Mouse (Mus musculus): Measurements from ENCODE around the gene Nadk. TPM values are rescaled to one million over a fixed set of nuclear protein-coding genes. Genes with fewer than 3 reads are reported as not detected.

The Nadk gene
- total and polyA plus RNA-seq, 3 experiments: 28.4 to 42.0 (median 33.2) TPM

DNA sequence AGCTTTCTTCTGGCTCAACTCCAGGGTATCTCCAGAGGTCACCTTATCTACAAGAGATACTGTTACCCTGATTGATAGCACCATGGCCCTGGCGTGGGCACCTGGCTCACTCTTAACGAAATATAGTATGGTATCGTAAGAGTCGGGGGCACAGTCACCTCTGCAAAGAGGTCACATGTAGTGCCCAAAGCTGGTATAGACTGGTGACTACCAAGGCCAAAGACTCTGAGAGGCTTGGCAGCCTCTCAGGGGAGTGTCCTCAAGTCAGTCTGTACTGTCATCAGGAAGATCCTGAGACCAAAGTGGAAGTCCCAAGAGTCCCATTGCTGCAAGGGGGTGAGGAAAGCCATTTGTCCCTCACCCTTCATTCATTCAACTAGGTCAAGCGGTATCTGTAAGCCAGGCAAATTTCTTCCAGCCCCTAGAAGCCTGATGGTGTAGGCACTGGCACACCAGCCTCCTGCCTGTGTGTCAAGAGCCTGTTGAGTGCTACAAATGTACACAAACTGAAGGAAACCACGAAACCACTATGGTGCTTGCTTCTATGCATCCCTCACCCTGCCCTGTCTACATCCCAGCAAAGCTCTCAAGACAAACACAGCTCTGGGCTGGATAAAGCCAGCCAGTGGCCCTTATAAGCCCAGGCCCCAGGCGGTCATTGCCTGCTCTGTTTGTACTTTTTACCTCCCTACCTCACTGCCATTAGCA is 29.0 kb downstream of the Nadk start:
- Histone ChIP-seq H3K79me2 (replicated peaks; ENCODE audit: control insufficient read depth, insufficient read depth, low read length) (no peaks in the 10 kb centered on the region), H3K9ac (ENCODE audit: low read depth, low read length) (no peak overlapping the region), H3K27me3 (ENCODE audit: control insufficient read depth, insufficient read depth, low read length) (no peaks in the 10 kb centered on the region), H3K4me3 (no peak overlapping the region), H3K27ac (no peak overlapping the region), H3K4me1 (ENCODE audit: control insufficient read depth, insufficient read depth, low read length) (no peaks in the 10 kb centered on the region), H3K36me3 (ENCODE audit: control insufficient read depth, insufficient read depth, low read length) (no peaks in the 10 kb centered on the region)
- intact Hi-C loops (cut with DNase I): no loop called here
- no peak for DNase-seq
- 70% methylated on average over 7 of the region's 7 CpGs for WGBS
- TF ChIP-seq CTCF (IDR thresholded peaks at IDR 0.05) (no peak), EP300 (IDR thresholded peaks at IDR 0.05; ENCODE audit: insufficient read depth, low read depth, low read length) (no peak), POLR2A (IDR thresholded peaks at IDR 0.05; ENCODE audit: insufficient read depth, low read depth, low read length) (no peak)

- Histone ChIP-seq H3K27ac (no peak overlapping the region), H3K9ac (ENCODE audit: low read depth, low read length) (no peak overlapping the region), H3K4me3 (no peak overlapping the region), H3K27me3 (ENCODE audit: control insufficient read depth, insufficient read depth, low read length) (no peaks in the 10 kb centered on the region), H3K79me2 (replicated peaks; ENCODE audit: control insufficient read depth, insufficient read depth, low read length) (no peaks in the 10 kb centered on the region), H3K4me1 (ENCODE audit: control insufficient read depth, insufficient read depth, low read length) (no peaks in the 10 kb centered on the region), H3K36me3 (ENCODE audit: control insufficient read depth, insufficient read depth, low read length) (no peaks in the 10 kb centered on the region)
- intact Hi-C loops (cut with DNase I): no loop called here
- TF ChIP-seq CTCF (IDR thresholded peaks at IDR 0.05) (no peak), POLR2A (IDR thresholded peaks at IDR 0.05; ENCODE audit: insufficient read depth, low read depth, low read length) (no peak), EP300 (IDR thresholded peaks at IDR 0.05; ENCODE audit: insufficient read depth, low read depth, low read length) (no peak)
- DNase-seq: no peak
- 54% methylated on average over 1 of the region's 1 CpGs for WGBS
Measured at GRCm38 (mm10) chr4:155593780-155594179, 31.6 kb downstream of the Nadk start.

DNA sequence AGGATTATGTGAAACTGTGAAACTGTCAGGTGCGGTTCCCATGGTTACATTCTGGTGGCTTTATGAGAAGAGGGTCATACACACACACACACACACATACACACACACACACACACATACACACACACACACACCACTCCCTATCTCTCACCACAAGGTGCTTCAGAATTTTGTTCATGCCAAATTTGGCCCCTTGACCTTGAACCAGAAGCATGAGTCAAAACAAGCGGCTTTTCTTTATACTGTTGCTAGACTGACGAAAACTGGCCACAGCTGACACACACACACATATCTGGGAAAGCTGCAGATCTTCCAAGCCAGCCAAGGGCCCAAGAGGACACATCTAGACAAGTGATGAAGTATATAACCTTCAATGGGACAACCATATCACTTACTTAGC is 33.6 kb downstream of the Nadk start:
- H3K27me3 ChIP-seq (ENCODE audit: control insufficient read depth, insufficient read depth, low read length): no peaks in the 10 kb centered on the region
- H3K4me1 ChIP-seq (ENCODE audit: control insufficient read depth, insufficient read depth, low read length): no peaks in the 10 kb centered on the region
- intact Hi-C loops (cut with DNase I): no loop called here
- no peak overlapping the region for H3K9ac ChIP-seq (ENCODE audit: low read depth, low read length)
- H3K36me3 ChIP-seq (ENCODE audit: control insufficient read depth, insufficient read depth, low read length): no peaks in the 10 kb centered on the region
- H3K79me2 ChIP-seq (replicated peaks; ENCODE audit: control insufficient read depth, insufficient read depth, low read length): no peaks in the 10 kb centered on the region
- no peak overlapping the region for H3K27ac ChIP-seq
- no peak for TF ChIP-seq CTCF (IDR thresholded peaks at IDR 0.05)
- TF ChIP-seq EP300 (IDR thresholded peaks at IDR 0.05; ENCODE audit: insufficient read depth, low read depth, low read length): no peak
- TF ChIP-seq POLR2A (IDR thresholded peaks at IDR 0.05; ENCODE audit: insufficient read depth, low read depth, low read length): no peak
- WGBS: 70% methylated on average over 3 of the region's 3 CpGs
- DNase-seq: no peak
- no peak overlapping the region for H3K4me3 ChIP-seq

DNA sequence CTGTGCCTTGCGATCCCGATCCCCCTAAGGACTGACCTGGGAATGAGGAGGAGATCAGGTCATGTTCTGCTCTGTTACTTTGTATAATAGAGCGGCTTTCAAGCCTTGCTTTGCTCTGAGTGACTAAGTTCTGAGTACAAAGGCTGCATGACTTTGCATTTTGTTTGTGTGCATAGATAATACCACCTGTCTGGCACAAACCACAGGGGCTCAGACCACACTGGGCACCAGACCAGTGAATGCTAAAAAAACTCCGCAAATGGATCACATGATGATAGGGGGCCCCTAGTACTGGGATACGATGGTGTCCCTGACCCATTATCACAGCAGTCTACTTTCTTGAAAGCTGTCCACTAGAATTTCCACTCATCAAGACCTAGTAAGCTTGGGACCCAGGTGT is 34.4 kb downstream of the Nadk start:
- Histone ChIP-seq H3K79me2 (replicated peaks; ENCODE audit: control insufficient read depth, insufficient read depth, low read length) (no peaks in the 10 kb centered on the region), H3K36me3 (ENCODE audit: control insufficient read depth, insufficient read depth, low read length) (no peaks in the 10 kb centered on the region), H3K4me1 (ENCODE audit: control insufficient read depth, insufficient read depth, low read length) (no peaks in the 10 kb centered on the region), H3K27ac (no peak overlapping the region), H3K4me3 (no peak overlapping the region), H3K27me3 (ENCODE audit: control insufficient read depth, insufficient read depth, low read length) (no peaks in the 10 kb centered on the region), H3K9ac (ENCODE audit: low read depth, low read length) (no peak overlapping the region)
- no peak for TF ChIP-seq POLR2A (IDR thresholded peaks at IDR 0.05; ENCODE audit: insufficient read depth, low read depth, low read length)
- no peak for TF ChIP-seq EP300 (IDR thresholded peaks at IDR 0.05; ENCODE audit: insufficient read depth, low read depth, low read length)
- TF ChIP-seq CTCF (IDR thresholded peaks at IDR 0.05): no peak
- WGBS: 76% methylated on average over 5 of the region's 5 CpGs
- no peak for DNase-seq
- intact Hi-C loops (cut with DNase I): no loop called here

DNA sequence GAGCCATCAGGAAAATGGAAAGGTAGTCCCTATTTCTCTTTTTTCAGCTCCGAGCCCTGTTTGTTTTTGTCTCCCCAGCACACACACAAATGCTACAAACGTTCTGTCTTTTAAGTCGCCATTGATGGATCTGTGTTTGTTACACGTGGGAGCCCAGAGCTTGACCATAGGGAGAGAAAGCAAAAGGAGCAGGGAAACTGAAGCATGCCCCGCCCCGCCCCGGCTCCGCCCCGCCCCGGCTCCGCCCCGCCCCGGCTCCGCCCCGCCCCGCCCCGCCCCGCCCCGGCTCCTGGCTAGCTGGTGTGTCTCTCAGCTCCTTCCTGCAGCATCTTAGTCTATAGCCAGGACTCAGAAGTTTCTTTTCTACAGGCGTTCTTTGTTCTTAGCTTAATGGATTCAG is 36.4 kb downstream of the Nadk start:
- no peak for DNase-seq
- H3K4me1 ChIP-seq (ENCODE audit: control insufficient read depth, insufficient read depth, low read length): no peaks in the 10 kb centered on the region
- no peak overlapping the region for H3K9ac ChIP-seq (ENCODE audit: low read depth, low read length)
- H3K36me3 ChIP-seq (ENCODE audit: control insufficient read depth, insufficient read depth, low read length): peaks cover 3% of the 10 kb centered on the region; the same call in 1 of the 2 replicates
- H3K79me2 ChIP-seq (replicated peaks; ENCODE audit: control insufficient read depth, insufficient read depth, low read length): no peaks in the 10 kb centered on the region
- no peak overlapping the region for H3K27ac ChIP-seq
- intact Hi-C loops (cut with DNase I): no loop called here
- TF ChIP-seq CTCF (IDR thresholded peaks at IDR 0.05) (no peak), EP300 (IDR thresholded peaks at IDR 0.05; ENCODE audit: insufficient read depth, low read depth, low read length) (no peak), POLR2A (IDR thresholded peaks at IDR 0.05; ENCODE audit: insufficient read depth, low read depth, low read length) (no peak)
- no peaks in the 10 kb centered on the region for H3K27me3 ChIP-seq (ENCODE audit: control insufficient read depth, insufficient read depth, low read length)
- 19% methylated on average over 20 of the region's 20 CpGs for WGBS
- no peak overlapping the region for H3K4me3 ChIP-seq
